Mouse (Mus musculus) neural tube, embryonic 11.5 days (tissue): ENCODE measurements around the gene Spop. TPM values are rescaled to one million over a fixed set of nuclear protein-coding genes. Genes with fewer than 3 reads are reported as not detected.

Experiments
- polyA plus RNA-seq: library from polyadenylated mRNA; unstranded; fragments of >200 nt; fragmentation: Nextera tagmentation; extraction: Ambion mirVana; gene quantifications from 2 replicates; pipeline ENCODE4 v1.2.1, GENCODE M21; 2014

Spop gene
- polyA plus RNA-seq, 1 experiment from 2014 or later: 132 TPM

Other genes with a start within 250 kb of the Spop start
- 0.24 and 0.32 TPM in 2 replicates for gene Tac4, start 152.6 kb upstream of the Spop start, polyA plus RNA-seq
- gene Kat7, start 103.8 kb upstream of the Spop start, polyA plus RNA-seq: 86.8 and 87.9 TPM in 2 replicates
- 11.8 and 12.2 TPM in 2 replicates for gene Fam117a, start 77.1 kb upstream of the Spop start, polyA plus RNA-seq
- 132 and 136 TPM in 2 replicates for gene Slc35b1, start 29.4 kb upstream of the Spop start, polyA plus RNA-seq
- 0.37 and 0.66 TPM in 2 replicates for gene Nxph3, start 100.5 kb downstream of the Spop start, polyA plus RNA-seq
- 92.0 and 97.6 TPM in 2 replicates for gene Ngfr, start 173.7 kb downstream of the Spop start, polyA plus RNA-seq